Mouse (Mus musculus): ENCODE data around the gene Hist2h2ab. TPM values are rescaled to one million over a fixed set of nuclear protein-coding genes. Genes with fewer than 3 reads are reported as not detected.
"Not testable (repeated sequence)": the region's sequence is repeated elsewhere in the genome, so short reads cannot be mapped to it uniquely, and the experiment has no call there.

Hist2h2ab gene
- total RNA-seq, 2 experiments from 2014 or later = 10.3 to 10.7 TPM

DNA sequence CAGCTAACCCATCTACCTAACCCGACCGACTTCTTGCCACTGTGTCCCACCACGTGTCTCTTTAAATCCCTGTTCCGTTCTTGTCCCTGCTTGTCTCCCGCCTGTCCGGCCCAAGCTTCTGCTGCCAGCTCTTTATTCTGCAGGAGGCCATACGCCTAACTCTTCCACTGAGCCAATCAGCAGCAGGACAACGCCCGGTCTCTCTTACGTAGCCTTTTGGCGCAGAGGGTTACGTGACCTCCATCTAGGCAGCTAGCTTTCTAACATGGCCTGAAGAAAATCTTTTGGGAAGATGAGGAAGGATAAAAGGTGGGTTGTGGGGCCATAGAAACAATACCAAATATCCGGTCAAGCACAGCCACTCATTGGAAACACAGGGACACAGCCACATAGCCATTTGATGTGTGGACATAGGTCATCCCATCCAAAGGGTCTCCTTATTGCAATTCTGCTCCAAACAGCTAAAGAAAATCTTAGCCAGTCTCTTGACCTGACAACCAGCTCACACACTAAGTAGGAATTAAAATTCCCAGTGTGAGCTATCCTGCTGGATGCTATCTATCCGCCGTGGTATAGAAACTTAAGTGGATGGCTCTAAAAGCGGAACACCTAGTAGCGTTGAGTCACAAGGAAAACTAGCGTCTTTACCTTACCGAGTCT lies 42.7 kb downstream of the Hist2h2ab start:
- peak; percentile 67 for DNase-seq

GRCm38 (mm10) chr3:96262979-96263550 lies 43.4 kb downstream of the Hist2h2ab start, which contains the start of gene Hist2h4:
TSS of gene Hist2h4 (minus strand) at chr3:96263311.
- DNase-seq = peak; percentile 85

GRCm38 (mm10) chr3:96263558-96264403 lies 44.1 kb downstream of the Hist2h2ab start:
- DNase-seq = peak; percentile 29

GRCm38 (mm10) chr3:96264404-96264949 lies 44.8 kb downstream of the Hist2h2ab start:
- DNase-seq = no peak

GRCm38 (mm10) chr3:96266132-96266710 lies 46.6 kb downstream of the Hist2h2ab start:
- DNase-seq = no peak

DNA sequence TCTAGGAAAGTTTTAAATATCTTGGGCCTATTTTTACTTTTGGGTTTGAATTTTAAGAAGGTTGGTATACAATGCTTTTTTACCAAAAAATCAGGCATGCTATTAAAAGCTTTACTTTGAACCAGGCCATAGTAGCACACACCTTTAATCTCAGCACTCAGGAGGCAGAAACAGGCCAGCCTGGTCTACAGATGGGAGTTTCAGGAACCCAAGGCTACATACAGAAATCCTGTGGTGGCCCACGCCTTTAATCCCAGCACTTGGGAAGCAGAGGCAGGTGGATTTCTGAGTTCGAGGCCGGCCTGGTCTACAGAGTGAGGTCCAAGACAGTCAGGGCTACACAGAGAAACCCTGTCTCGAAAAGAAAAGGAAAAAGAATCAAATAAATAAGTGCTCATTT lies 47.9 kb downstream of the Hist2h2ab start:
- DNase-seq = no peak

- peak; percentile 66 for DNase-seq
These were observed 48.5 kb downstream of the Hist2h2ab start, which contains the start of gene Hist2h3b for GRCm38 (mm10) chr3:96268051-96268775. TSS of gene Hist2h3b (plus strand) at chr3:96268654.

DNA sequence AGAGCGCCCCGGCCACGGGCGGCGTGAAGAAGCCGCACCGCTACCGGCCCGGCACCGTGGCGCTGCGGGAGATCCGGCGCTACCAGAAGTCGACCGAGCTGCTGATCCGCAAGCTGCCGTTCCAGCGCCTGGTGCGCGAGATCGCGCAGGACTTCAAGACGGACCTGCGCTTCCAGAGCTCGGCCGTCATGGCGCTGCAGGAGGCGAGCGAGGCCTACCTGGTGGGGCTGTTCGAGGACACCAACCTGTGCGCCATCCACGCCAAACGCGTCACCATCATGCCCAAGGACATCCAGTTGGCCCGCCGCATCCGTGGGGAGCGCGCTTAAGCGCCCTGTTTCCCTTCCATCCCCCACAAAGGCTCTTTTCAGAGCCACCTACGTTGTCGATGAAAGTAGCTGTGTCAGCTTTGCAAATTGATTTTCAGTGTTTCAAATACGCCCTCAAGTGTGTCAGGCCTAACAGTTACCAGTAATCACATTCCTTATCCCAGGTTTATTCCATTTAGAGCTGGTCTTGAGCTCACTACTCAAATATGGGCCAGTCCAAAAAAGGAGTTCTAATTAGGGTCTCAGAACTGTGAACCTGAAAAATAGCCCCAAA lies 49.2 kb downstream of the Hist2h2ab start:
- DNase-seq = not testable (repeated sequence)

Small RNA genes within 50 kb of the gene (microRNA-seq; reads per million reads assigned to microRNA genes)
- gene Gm44492 = 0 to 0.25 reads per million in 2 experiments
- 0 reads per million in 2 experiments for gene Gm47311
- gene Gm47313 = 0 reads per million in 2 experiments

Other genes with a start within 250 kb of the Hist2h2ab start
- gene Plekho1, start 223.9 kb upstream of the Hist2h2ab start, total RNA-seq (2021) = 10 to 100 TPM; 56.2 to 67.9 TPM
- gene Vps45, start 161.4 kb upstream of the Hist2h2ab start, total RNA-seq (2021) = 10 to 100 TPM; 25.4 to 27.3 TPM
- gene Otud7b, start 115.3 kb upstream of the Hist2h2ab start, total RNA-seq (2021) = 10 to 100 TPM; 49.3 to 55.9 TPM
- gene Mtmr11, start 57.9 kb upstream of the Hist2h2ab start, total RNA-seq (2021) = 10 to 100 TPM in 1 of 2 experiments, 1 to 10 TPM in 1; 4.3 to 12.0 TPM
- gene Sf3b4, start 47.5 kb upstream of the Hist2h2ab start, total RNA-seq (2021) = 10 to 100 TPM; 18.4 to 22.5 TPM
- gene Sv2a, start 38.7 kb upstream of the Hist2h2ab start, total RNA-seq (2021) = 1 to 10 TPM; 4.1 TPM
- gene Bola1, start 156 bp upstream of the Hist2h2ab start, total RNA-seq (2021) = 10 to 100 TPM; 23.3 to 28.3 TPM
- 10 to 100 TPM; 77.5 to 90.5 TPM for gene Hist2h2ac, start 1.0 kb downstream of the Hist2h2ab start, total RNA-seq (2021)
- gene Hist2h2be, start 1.3 kb downstream of the Hist2h2ab start, total RNA-seq (2021) = 1 to 10 TPM; 3.7 to 4.7 TPM
- 10 to 100 TPM; 79.1 to 93.5 TPM for gene Hist2h3c2, start 19.3 kb downstream of the Hist2h2ab start, total RNA-seq (2021)
- 100 to 1,000 TPM; 666 to 717 TPM for gene Hist2h2aa2, start 20.4 kb downstream of the Hist2h2ab start, total RNA-seq (2021)
- gene Hist2h2aa1, start 25.6 kb downstream of the Hist2h2ab start, total RNA-seq (2021) = 10 to 100 TPM; 10.2 to 16.2 TPM
- gene Hist2h3c1, start 26.8 kb downstream of the Hist2h2ab start, total RNA-seq (2021) = 1 to 10 TPM in 1 of 2 experiments, under 1 TPM in 1; 0.43 to 1.8 TPM
- gene Hist2h4, start 43.4 kb downstream of the Hist2h2ab start, total RNA-seq (2021) = 10 to 100 TPM; 40.0 to 46.5 TPM
- gene Hist2h3b, start 48.8 kb downstream of the Hist2h2ab start, total RNA-seq (2021) = 100 to 1,000 TPM; 371 to 396 TPM
- gene Hist2h2bb, start 49.9 kb downstream of the Hist2h2ab start, total RNA-seq (2021) = 100 to 1,000 TPM; 371 to 420 TPM
- 1 to 10 TPM in 1 of 2 experiments, under 1 TPM in 1; 0.56 to 1.2 TPM for gene Fcgr1, start 74.1 kb downstream of the Hist2h2ab start, total RNA-seq (2021)
- not detected for gene BC107364, start 232.4 kb downstream of the Hist2h2ab start, total RNA-seq (2021)